18 mouse cellular contexts compared by ENCODE assay signal in the genomic region with DNA sequence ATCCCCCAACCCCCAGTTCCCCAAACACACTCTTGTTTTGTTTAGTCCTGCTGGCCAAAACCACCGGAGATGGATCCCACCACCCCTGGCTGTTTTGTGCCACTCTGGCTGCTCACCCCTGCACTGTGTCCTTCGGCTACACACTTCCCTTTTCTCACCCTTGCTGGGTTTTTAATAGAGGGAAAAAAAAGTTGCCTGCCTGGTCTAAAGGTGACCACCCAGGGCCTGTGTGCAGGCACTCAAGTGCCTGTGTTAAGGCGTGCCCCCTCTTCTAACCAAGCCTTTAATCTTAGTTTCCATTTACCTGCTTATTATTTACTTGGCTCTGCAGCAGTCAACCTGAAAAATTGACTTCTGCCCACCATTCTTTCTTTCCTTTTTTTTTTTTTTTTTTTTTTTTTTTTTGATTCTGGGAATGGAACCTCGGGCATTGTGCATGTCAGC. TPM values are rescaled to one million over a fixed set of nuclear protein-coding genes. Genes with fewer than 3 reads are reported as not detected.
DNase-seq lines count a peak whose midpoint lies in the region; ATAC-seq and TF ChIP-seq lines count a peak whose summit lies in the region.
"Had no signal": no experiment of that assay in that cellular context is flagged by ENCODE, and none has a peak within 500 bp of the region (broad histone marks: within the 10 kb centered on the region; RNA-seq: fewer than 3 reads in every experiment).

No protein-coding gene starts in this region.

- H3K27ac ChIP-seq in liver, embryonic 12.5 days: peak overlapping the region; percentile 20; the same call in 1 of the 2 replicates
- no peak overlapping the region for H3K27ac ChIP-seq in liver, embryonic 11.5 days (ENCODE audit: low read depth, low read length)
- H3K27ac ChIP-seq: embryonic facial prominence, embryonic 10.5 days; liver, embryonic 14.5 days; midbrain, embryonic 12.5 days had no signal

- H3K27me3 ChIP-seq in liver, embryonic 12.5 days (replicated peaks): no peaks in the 10 kb centered on the region
- H3K27me3 ChIP-seq in liver, embryonic 11.5 days (replicated peaks; ENCODE audit: control insufficient read depth, insufficient read depth, low read length): no peaks in the 10 kb centered on the region
- no peaks in the 10 kb centered on the region for H3K27me3 ChIP-seq in G1E (ENCODE audit: insufficient read depth, low read length)
- H3K27me3 ChIP-seq: midbrain, embryonic 12.5 days had no signal

- H3K36me3 ChIP-seq in liver, embryonic 12.5 days: 0 out of 2 replicates have a peak, but pooled peaks cover 16% of the 10 kb centered on the region
- H3K36me3 ChIP-seq in liver, embryonic 11.5 days (ENCODE audit: control insufficient read depth, insufficient read depth, low read length): no peaks in the 10 kb centered on the region
- H3K36me3 ChIP-seq in G1E (replicated peaks): peaks cover 43% of the 10 kb centered on the region
- H3K36me3 ChIP-seq: embryonic facial prominence, embryonic 10.5 days; midbrain, embryonic 12.5 days had no signal

- H3K4me3 ChIP-seq in liver, embryonic 12.5 days: no peak overlapping the region
- no peak overlapping the region for H3K4me3 ChIP-seq in liver, embryonic 11.5 days (ENCODE audit: low read depth, low read length)
- H3K4me3 ChIP-seq in G1E (ENCODE audit: low read depth, low read length): no peak overlapping the region
- H3K4me3 ChIP-seq: embryonic facial prominence, embryonic 10.5 days; erythroblast, embryonic 14.5 days; midbrain, embryonic 12.5 days had no signal

- no peaks in the 10 kb centered on the region for H3K9me3 ChIP-seq in liver, embryonic 12.5 days (replicated peaks)
- no peaks in the 10 kb centered on the region for H3K9me3 ChIP-seq in liver, embryonic 11.5 days (ENCODE audit: control insufficient read depth, low read length)
- H3K9me3 ChIP-seq in G1E (replicated peaks): no peaks in the 10 kb centered on the region
- H3K9me3 ChIP-seq: embryonic facial prominence, embryonic 10.5 days; midbrain, embryonic 12.5 days had no signal

- TF ChIP-seq CTCF in G1E (IDR thresholded peaks at IDR 0.05; ENCODE audit: low read depth, low read length): no peak

- no peak overlapping the region for H3K9ac ChIP-seq in liver, embryonic 12.5 days
- no peak overlapping the region for H3K9ac ChIP-seq in liver, embryonic 11.5 days (ENCODE audit: low read depth, low read length)
- H3K9ac ChIP-seq: liver, embryonic 14.5 days; midbrain, embryonic 12.5 days had no signal

- WGBS in liver, embryonic 12.5 days (ENCODE audit: insufficient replicate concordance): 45% methylated on average over 4 of the region's 4 CpGs
- WGBS in liver, embryonic 11.5 days: 66% methylated on average over 4 of the region's 4 CpGs

- peaks cover 48% of the 10 kb centered on the region for H3K4me1 ChIP-seq in liver, embryonic 12.5 days
- H3K4me1 ChIP-seq in liver, embryonic 11.5 days (replicated peaks; ENCODE audit: control insufficient read depth, insufficient read depth, low read length): peaks cover 11% of the 10 kb centered on the region
- peaks cover 56% of the 10 kb centered on the region for H3K4me1 ChIP-seq in G1E (ENCODE audit: insufficient read depth, low read depth, low read length)
- H3K4me1 ChIP-seq: midbrain, embryonic 12.5 days had no signal

- no peak for DNase-seq in liver, embryonic 11.5 days (ENCODE audit: low spot score)
- DNase-seq in G1E (ENCODE audit: low spot score): peak; percentile 18
- DNase-seq in lung, postnatal 4 days: no peak
- DNase-seq in cerebellum, postnatal 36 days: no peak
- DNase-seq: cerebellum, adult 2 months; gastrocnemius, postnatal 25 days; kidney, adult 9 months; lung, postnatal 10 days had no signal

- H3K4me2 ChIP-seq in liver, embryonic 12.5 days: no peak overlapping the region
- no peak overlapping the region for H3K4me2 ChIP-seq in liver, embryonic 11.5 days
- H3K4me2 ChIP-seq: heart, embryonic 11.5 days; midbrain, embryonic 12.5 days had no signal

- no peak for ATAC-seq in liver, embryonic 12.5 days
- ATAC-seq in liver, embryonic 11.5 days (replicated peaks; ENCODE audit: low FRiP score): no peak
- 0 out of 2 replicates have a peak, but pooled peaks have one; percentile 25 for ATAC-seq in G1E (ENCODE audit: extremely low read depth, insufficient number of reproducible peaks, low FRiP score, poor library complexity, severe bottlenecking)
- peak; percentile 53 for ATAC-seq in common myeloid progenitor, adult 5-6 weeks (replicated peaks; ENCODE audit: low read depth, poor library complexity, severe bottlenecking)
- ATAC-seq in neutrophil, adult 5-6 weeks (ENCODE audit: extremely low read depth, insufficient number of reproducible peaks, low FRiP score, poor library complexity, severe bottlenecking): peak; percentile 36

RNA-seq across cellular contexts. Expression of a gene that starts 12.0 kb away (rescaled TPM):
- polyA plus RNA-seq in liver, embryonic 12.5 days (2016; fragmentation: Nextera tagmentation; extraction: Ambion mirVana): 17.2 and 17.9 TPM in 2 replicates
- polyA plus RNA-seq in liver, embryonic 11.5 days (2014; fragmentation: Nextera tagmentation; extraction: Ambion mirVana): 14.1 and 14.8 TPM in 2 replicates
- total RNA-seq in G1E (2014; fragmentation: Nextera tagmentation): 7.4 and 21.2 TPM in 2 replicates
- 10.9 and 11.7 TPM in 2 replicates for total RNA-seq in G1E (2017)
- 10.2 and 13.7 TPM in 2 replicates for polyA plus RNA-seq in G1E (2012)
- 10.8 and 21.1 TPM in 2 replicates for total RNA-seq in common myeloid progenitor, adult 5-6 weeks (2017)
- 151 and 160 TPM in 2 replicates for total RNA-seq in neutrophil, adult 5-6 weeks (2017)

RNA-seq across cellular contexts. Expression of a gene that starts 26.5 kb away (rescaled TPM):
- 13.9 and 14.8 TPM in 2 replicates for polyA plus RNA-seq in liver, embryonic 12.5 days (2016; fragmentation: Nextera tagmentation; extraction: Ambion mirVana)
- 24.8 and 29.5 TPM in 2 replicates for polyA plus RNA-seq in liver, embryonic 11.5 days (2014; fragmentation: Nextera tagmentation; extraction: Ambion mirVana)
- total RNA-seq in G1E (2014; fragmentation: Nextera tagmentation) (9.0 and 12.5 TPM in 2 replicates), G1E (2017) (25.4 and 26.1 TPM in 2 replicates)
- polyA plus RNA-seq in G1E (2012): 6.4 and 7.9 TPM in 2 replicates
- total RNA-seq in common myeloid progenitor, adult 5-6 weeks (2017): 10.6 and 15.9 TPM in 2 replicates
- total RNA-seq in neutrophil, adult 5-6 weeks (2017): 14.9 and 17.6 TPM in 2 replicates

RNA-seq across cellular contexts. Expression of a gene that starts 45.6 kb away (rescaled TPM):
- 106 and 109 TPM in 2 replicates for polyA plus RNA-seq in liver, embryonic 12.5 days (2016; fragmentation: Nextera tagmentation; extraction: Ambion mirVana)
- polyA plus RNA-seq in liver, embryonic 11.5 days (2014; fragmentation: Nextera tagmentation; extraction: Ambion mirVana): 166 and 173 TPM in 2 replicates
- 186 and 193 TPM in 2 replicates for total RNA-seq in G1E (2014; fragmentation: Nextera tagmentation)
- 167 and 180 TPM in 2 replicates for total RNA-seq in G1E (2017)
- polyA plus RNA-seq in G1E (2012): 29.2 and 42.6 TPM in 2 replicates
- 115 and 131 TPM in 2 replicates for total RNA-seq in common myeloid progenitor, adult 5-6 weeks (2017)
- 94.3 and 105 TPM in 2 replicates for total RNA-seq in neutrophil, adult 5-6 weeks (2017)

RNA-seq across cellular contexts. Expression of a gene that starts 46.6 kb away (rescaled TPM):
- polyA plus RNA-seq in liver, embryonic 12.5 days (2016; fragmentation: Nextera tagmentation; extraction: Ambion mirVana): 1.3 TPM in 2 replicates
- polyA plus RNA-seq in liver, embryonic 11.5 days (2014; fragmentation: Nextera tagmentation; extraction: Ambion mirVana): 1.2 TPM in 2 replicates
- total RNA-seq in G1E (2014; fragmentation: Nextera tagmentation) (20.9 and 26.3 TPM in 2 replicates), G1E (2017) (72.0 and 81.3 TPM in 2 replicates)
- 33.1 and 34.5 TPM in 2 replicates for polyA plus RNA-seq in G1E (2012)
- 102 and 108 TPM in 2 replicates for total RNA-seq in common myeloid progenitor, adult 5-6 weeks (2017)
- 125 and 154 TPM in 2 replicates for total RNA-seq in neutrophil, adult 5-6 weeks (2017)

RNA-seq across cellular contexts. Expression of a gene that starts 49.7 kb away (rescaled TPM):
- 0.10 and 0.11 TPM in 2 replicates for polyA plus RNA-seq in liver, embryonic 12.5 days (2016; fragmentation: Nextera tagmentation; extraction: Ambion mirVana)
- polyA plus RNA-seq in liver, embryonic 11.5 days (2014; fragmentation: Nextera tagmentation; extraction: Ambion mirVana): 0.18 TPM in 2 replicates
- total RNA-seq in G1E (2014; fragmentation: Nextera tagmentation): not detected in 2 replicates
- 0.16 TPM in 1 of 2 replicates, not detected in the other for total RNA-seq in G1E (2017)
- polyA plus RNA-seq in G1E (2012): not detected in 2 replicates
- 1.7 TPM in 1 of 2 replicates, not detected in the other for total RNA-seq in common myeloid progenitor, adult 5-6 weeks (2017)
- not detected in 2 replicates for total RNA-seq in neutrophil, adult 5-6 weeks (2017)
- total RNA-seq: adrenal gland, adult 18-20 months; gastrocnemius, postnatal 25 days; heart, postnatal 25 days had no signal
- polyA plus RNA-seq: cerebellum, adult 2 months; erythroblast, embryonic 14.5 days; midbrain, embryonic 12.5 days had no signal

Comparison
In these comparisons a context has a peak if more than half of its experiments do, and no peak if none do; other contexts are left out.
1. ATAC-seq: peak in G1E (single experiment), common myeloid progenitor, adult 5-6 weeks (single experiment) and neutrophil, adult 5-6 weeks (single experiment); none in liver, embryonic 12.5 days (single experiment) and liver, embryonic 11.5 days (single experiment).